Mouse (Mus musculus) spleen, postnatal 10 days (tissue): ENCODE measurements at regions not wholly inside any gene's neighbourhood (a gene's known extent, or its start where the extent isn't known, plus 50 kb on each side); places are given as distances from the start of the nearest gene placed in this dataset.

ENCODE experiments used
- DNase-seq, 2 experiments: peaks; one replicate each; pipeline ENCODE4 v3.0.0; 2021 to 2022; ENCODE audit warnings: low spot score in 2 of 2

DNA sequence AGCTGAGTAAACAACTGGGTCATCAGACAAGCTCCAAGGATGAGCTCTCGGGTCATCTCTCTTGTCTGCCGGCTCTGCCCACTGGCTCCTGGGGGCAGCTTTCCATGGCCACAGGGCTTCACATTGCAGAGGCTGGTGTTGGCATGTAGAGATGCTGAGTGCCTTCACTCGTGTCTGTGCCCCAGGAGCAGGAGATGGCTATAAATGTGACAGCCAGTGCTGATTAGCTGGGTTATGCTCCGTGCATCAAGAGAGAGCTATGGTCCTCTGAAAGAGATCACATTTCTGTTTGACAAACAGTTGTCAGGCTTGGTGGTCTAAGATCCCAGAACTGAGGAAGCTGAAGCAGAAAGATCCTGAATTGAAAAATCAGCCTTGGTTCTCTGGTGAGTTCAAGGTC lies 795.4 kb upstream of the Car8 start:
- no peak for DNase-seq

DNA sequence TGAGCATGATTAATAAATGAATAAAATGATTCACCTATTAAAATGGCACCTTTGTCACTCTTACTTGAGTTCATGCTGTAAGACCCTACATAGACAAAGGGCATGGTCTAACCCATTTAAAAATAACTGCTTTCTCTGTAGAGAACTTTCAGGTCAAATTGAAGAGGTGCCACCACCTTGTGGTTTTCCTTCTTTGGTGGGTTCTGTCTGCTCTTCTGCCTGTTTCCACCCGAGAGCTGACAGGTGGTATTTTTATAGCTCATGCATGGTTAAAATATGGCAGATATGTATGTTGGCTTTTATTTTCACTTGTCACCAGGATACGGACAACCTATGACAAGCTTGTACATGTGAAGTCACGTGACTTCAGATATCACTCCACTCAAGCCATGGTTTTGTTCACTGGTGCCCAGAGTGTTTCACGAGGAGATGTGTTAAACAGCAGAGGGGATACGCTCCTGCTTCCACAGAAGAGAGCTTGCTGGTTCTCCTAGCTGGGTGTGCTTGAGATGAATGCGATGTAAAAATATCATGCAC lies 794.3 kb upstream of the Car8 start:
- no peak for DNase-seq

DNA sequence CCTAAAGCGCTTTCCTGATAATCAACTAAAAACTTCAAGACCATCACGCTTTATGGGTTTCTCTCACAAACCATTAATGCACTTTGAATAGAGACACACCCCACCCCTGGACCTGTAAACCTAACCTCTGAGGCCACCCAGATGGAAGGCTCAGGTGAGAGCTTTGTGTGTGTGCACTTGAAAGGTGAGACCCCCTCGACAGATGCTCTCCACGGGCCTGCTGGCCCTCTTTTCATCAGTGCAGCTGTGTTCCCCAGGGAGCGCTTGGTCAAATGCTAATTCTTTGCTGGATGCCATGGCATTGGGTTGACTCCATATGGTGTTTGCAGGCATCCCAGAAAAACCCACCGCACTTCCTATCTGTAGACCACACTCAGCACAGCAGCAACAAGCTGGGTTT lies 792.8 kb upstream of the Car8 start:
- no peak for DNase-seq

- no peak for DNase-seq
Observed at GRCm38 (mm10) chr4:9028946-9029345, 790.1 kb upstream of the Car8 start.

- DNase-seq, result peak in 1 of 2 experiments; percentile 18
Observed at GRCm38 (mm10) chr4:9028475-9028874, 789.6 kb upstream of the Car8 start.

DNA sequence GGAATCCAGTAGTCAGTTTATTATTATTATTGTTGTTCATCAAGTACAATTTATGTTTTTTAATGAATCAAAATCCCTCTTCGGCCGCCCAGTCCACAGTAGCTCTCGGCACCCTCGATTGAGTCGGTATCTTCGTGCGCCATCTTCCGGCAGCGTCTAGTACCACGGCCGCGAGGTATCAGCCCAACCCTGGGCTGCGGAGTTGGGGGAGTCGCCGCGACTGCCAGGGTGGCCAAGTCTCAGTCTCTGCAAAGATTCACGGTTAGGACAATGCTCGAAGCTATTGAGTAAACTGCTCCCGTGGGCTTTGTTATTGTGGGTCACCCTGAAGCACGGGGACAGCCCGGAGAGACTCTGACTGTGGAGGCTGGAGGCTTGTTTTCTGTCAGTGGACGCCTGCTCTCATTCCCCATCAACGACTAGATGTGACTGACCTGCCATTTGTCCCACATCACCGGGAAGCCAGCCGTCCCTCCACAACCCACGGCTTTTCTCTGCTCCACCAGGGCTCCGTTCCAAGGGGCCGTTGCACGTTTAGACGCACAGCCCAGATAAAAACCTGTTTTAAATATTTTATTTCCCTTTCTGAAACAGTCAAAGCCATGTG lies 789.1 kb upstream of the Car8 start:
- DNase-seq, result peak; percentile 65 to 88

DNA sequence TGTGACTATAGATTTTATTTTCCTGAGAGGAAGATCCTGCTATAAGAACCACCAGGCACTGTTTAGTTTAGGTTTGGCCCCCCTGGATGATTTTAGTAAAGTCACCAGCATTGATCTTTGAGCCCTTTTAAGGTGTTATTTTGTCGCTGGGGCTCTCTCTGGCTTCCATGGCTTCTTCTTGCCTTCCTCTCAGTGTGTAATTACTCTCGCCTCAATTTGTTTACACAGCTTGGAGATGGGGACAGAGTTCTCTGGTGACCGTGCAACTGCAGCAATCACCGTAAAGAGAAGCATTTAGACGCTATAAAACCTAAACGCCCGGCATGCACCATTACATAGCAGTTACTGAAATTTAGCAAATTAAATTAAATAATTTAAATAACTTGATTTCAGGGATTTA lies 788.5 kb upstream of the Car8 start:
- DNase-seq, result no peak

GRCm38 (mm10) chr4:9026841-9027240 lies 788.0 kb upstream of the Car8 start:
- no peak for DNase-seq

- DNase-seq, result no peak
Observed at GRCm38 (mm10) chr4:9025821-9026470, 787.1 kb upstream of the Car8 start.

DNA sequence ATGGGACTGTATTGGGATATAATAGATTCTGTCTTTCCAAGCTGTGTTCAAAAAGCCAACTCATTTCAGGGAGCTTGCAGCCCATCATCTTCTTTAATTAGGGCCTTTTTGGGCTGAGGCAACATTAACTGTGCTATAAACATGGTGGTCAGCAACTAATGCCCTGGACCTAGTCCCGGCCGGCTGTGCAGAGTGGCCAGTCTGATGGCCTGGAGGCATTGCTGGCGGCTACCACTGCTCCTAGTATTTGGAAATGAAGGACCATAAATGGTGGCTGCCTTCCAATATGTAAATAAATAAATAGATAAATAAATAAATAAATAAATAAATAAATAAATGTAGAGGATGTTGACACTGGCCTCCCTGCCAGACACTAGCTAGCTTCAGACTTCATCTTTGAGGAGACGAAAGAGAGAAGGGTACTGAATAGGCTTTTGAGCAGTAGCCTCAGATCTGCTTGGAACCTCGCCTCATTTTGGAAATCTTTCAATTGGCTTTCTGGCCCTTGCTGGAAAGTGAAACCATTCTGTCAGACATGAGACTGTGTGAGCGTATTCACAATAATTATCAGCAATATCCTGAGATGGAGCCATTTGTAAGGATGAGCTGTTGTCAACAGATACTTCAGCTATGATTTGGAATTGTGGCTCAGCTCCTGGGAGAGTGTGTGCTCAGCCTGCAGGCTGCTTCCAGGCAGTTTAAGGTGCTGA lies 785.5 kb upstream of the Car8 start:
- DNase-seq, result no peak

- no peak for DNase-seq
Observed at GRCm38 (mm10) chr4:9019241-9020110, 780.6 kb upstream of the Car8 start.

GRCm38 (mm10) chr4:9018236-9018635 lies 779.4 kb upstream of the Car8 start:
- no peak for DNase-seq

GRCm38 (mm10) chr4:9016504-9017040 lies 777.7 kb upstream of the Car8 start:
- no peak for DNase-seq

DNA sequence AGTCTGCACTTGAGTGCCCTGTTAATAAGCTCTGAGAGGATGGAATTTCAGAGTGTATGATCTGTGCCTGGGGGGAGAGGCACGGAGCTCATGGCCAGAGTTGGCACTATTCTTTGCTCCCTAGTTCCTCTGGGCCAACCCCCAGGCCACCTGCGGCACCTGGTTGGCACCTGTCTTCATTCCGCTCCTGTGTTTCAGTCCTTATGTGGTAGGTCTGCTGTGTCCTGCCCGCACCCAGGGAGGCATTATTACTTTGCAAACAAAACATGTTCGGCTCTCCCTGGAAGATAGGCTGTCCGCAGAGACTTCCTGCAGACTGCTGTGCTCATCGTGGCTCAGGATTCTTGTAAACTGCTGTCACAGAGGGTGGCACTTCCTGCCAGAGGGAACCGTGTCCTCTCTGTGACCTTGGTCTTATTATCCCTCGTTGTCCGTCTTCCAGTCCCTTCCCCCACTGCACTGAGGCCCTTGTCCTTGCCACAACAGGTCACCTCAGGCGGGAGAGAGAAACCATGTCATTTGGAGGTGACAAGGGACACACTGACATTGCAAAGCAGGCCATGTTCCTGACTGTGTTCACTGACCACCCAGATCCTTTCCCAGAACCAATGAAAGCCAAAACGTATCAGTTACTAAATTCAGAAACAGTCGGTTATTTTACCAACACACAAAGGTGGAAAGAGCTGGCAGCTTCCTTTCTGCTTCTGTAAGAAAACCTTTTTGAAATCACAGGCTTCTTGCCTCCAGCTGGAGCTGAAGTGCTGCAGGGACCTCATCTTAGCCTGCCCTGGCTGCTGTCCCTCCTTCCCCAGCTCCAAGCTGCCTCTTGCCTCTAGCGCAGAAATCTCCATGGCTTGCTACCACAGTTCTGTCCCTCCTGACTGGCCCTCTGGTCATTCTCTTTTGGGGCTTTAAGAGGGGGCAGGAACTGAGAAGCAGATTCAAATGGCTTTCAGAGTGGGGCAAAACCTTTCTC lies 777.0 kb upstream of the Car8 start:
- peak in 1 of 2 experiments; percentile 15 for DNase-seq

GRCm38 (mm10) chr4:9014986-9015385 lies 776.1 kb upstream of the Car8 start:
- no peak for DNase-seq

DNA sequence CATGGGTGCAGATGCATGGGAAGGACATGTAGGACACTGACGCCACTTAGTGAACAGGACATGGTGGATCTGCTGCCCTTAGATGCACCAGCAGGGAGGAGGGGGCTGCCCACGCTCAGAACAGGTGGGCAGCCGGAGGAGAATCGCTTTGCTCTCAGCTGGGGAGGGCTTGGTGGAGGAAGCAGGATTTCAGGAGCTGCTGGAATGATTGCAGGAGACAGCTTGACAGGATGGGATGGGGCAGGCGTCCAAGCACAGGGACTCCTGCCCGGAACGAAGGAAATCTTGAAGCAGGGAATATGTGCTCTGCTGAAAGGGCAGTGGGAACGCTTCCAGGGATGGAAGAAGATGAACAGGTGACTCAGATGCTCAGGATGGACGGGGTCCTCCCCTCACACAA lies 773.9 kb upstream of the Car8 start:
- no peak for DNase-seq

DNA sequence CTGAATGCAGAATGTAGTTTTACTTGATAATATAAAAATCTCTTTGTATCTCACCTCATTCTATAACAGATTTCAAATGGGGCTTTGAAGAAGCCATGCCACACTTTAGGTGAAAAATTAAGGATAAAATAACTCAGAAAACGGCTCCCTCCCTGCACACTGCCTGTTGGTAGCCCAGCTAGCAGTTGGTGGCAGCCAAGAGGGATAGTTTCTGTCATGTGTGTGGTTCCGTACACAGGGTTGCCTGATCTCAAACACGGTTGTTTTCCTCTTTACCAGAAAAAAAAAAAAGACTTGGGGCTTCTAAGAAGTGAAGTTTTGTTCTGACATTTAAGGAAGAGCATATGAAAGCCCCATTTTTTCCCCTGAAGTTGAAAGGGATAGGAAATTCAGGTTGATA lies 773.1 kb upstream of the Car8 start:
- DNase-seq, result no peak

DNA sequence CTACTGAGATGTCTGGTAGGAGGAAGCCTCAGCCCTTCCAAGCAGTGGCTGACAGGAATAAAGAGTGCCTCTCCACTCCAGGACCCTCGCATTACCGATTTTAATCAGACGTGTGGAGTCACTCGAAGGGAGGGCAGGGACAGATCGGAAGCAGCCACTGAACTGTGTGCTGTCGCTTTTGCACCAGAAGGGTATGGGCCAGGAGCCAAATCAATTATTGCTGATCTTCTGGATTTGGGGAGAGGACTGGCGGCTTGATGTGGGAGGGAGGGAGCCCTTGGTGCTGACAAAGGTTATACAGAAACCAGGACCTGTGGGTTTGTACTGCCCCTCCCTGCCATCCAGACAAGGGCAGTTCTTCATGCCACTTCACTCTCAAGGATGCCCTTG lies 772.3 kb upstream of the Car8 start:
- no peak for DNase-seq

DNA sequence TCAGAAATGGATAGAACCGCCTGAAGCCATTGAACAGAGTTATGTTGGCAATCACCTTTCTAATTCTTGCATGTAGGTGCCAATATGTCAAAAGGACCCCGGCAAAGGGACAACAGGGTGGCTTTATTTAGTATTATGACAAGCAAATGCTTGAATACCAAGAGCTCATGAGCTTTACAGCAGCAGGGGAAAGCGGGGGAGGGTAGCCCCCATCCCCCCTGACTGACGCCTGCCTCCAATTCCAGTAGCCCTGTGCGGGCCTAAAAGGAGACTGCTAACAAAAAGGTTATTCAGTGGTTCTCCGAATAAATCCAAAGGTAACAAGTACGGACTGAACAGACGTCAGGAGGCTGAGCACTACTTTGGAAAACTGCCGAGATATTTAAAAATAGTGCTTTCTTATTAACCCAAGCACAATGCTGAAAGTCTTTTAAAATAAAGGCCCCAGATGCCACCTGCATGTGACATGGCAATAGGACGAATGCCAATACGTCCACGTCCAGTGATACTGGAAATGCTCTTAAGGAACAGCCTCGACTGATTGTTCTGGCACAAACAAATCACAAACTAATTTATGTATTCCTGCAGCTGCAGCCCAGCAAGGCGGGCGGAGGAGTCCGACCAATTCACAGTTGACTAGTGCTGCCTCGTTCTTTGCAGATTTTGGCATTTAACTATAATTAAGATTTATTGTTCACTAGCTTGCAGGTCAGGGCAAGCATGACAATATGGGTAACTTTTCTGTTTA lies 771.7 kb upstream of the Car8 start:
- DNase-seq, result no peak

DNA sequence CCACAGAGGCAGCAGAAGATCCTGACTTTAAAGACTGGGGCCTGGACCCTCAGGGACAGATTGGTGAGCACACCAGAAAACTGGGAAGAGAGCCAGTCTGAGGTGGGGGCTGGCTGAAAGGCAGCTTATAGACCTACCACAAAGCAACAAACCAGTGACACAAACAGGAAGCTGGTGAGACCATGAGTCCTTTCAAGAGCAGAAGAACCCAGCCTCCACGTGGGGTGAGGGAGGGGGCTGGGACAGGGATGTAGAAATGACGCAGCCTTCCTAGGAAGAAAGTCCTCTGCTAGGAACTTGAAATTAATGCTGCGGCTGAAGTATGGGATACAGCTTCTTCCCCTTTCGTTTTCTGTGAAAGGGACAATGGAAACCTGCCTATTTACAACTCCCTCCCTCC lies 770.8 kb upstream of the Car8 start:
- peak in 1 of 2 experiments; percentile 17 for DNase-seq
